Mouse (Mus musculus) heart, postnatal 0 days (tissue): ENCODE results near the gene Barx2.

Experiments
- CTCF ChIP-seq: IDR thresholded peaks from 2 replicates; pipeline ENCODE4 v1.5.1; 2016; ENCODE audit warnings: antibody characterized with exemption, control low read depth, low read depth
- EP300 ChIP-seq: IDR thresholded peaks from 2 replicates; pipeline ENCODE4 v1.6.1; 2016; ENCODE audit warnings: antibody characterized with exemption, low read depth

DNA sequence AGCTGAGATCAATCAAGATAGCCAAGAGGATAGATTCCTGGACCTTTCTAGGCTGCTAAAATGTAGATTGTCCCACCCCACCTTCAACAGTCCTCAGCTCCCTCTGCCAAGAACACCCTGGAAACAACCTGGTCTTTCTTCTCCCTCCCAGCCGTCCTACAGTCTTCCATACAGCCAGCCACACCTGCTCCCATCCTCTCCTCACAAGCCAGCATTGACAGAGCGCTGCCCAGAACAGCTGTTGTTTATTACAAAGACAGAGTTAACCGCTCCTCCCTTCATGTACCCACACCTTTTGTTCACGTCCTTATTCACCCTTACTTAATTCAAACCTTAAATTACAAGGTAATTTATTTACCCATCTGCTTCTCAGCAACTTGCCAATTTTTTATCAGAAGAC is 41.9 kb downstream of the Barx2 start:
- TF ChIP-seq CTCF (no peak), EP300 (no peak)
